Mouse (Mus musculus) stomach, postnatal 0 days (tissue): ENCODE results near the gene Zmynd10. TPM values are rescaled to one million over a fixed set of nuclear protein-coding genes. Genes with fewer than 3 reads are reported as not detected.

Experiments used
- ATAC-seq: fragments of 200-750 bp; cut with Nextera tagmentation; 2 replicates; pipeline ENCODE4 v1.8.0; 2017; ENCODE audit not compliant: low FRiP score, low TSS enrichment
- DNase-seq: peaks from one replicate; pipeline ENCODE4 v3.0.0-alpha.2; 2016; ENCODE audit warnings: low spot score
- H3K27ac ChIP-seq: fragments of 300-500 bp; sonication (generic); replicated peaks from 2 replicates; pipeline ENCODE4 v1.5.1; 2014; ENCODE audit warnings: mild to moderate bottlenecking, control low read depth
- H3K27me3 ChIP-seq: fragments of 300-500 bp; sonication (generic); 2 replicates; pipeline ENCODE4 v1.6.1; 2014; ENCODE audit warnings: low read length; ENCODE audit not compliant: control insufficient read depth, insufficient read depth
- H3K36me3 ChIP-seq: fragments of 300-500 bp; sonication (generic); 2 replicates; pipeline ENCODE4 v1.6.1; 2014; ENCODE audit warnings: low read length, mixed read lengths; ENCODE audit not compliant: control insufficient read depth, insufficient read depth
- H3K4me1 ChIP-seq: fragments of 300-500 bp; sonication (generic); replicated peaks from 2 replicates; pipeline ENCODE4 v1.6.1; 2014; ENCODE audit warnings: antibody characterized with exemption; ENCODE audit not compliant: control insufficient read depth, insufficient read depth
- H3K4me2 ChIP-seq: fragments of 300-500 bp; sonication (generic); replicated peaks from 2 replicates; pipeline ENCODE4 v1.6.1; 2014; ENCODE audit warnings: low read depth, mild to moderate bottlenecking, control low read depth, moderate library complexity
- H3K4me3 ChIP-seq: fragments of 300-500 bp; sonication (generic); 2 replicates; pipeline ENCODE4 v1.5.1; 2014; ENCODE audit warnings: low read depth, low read length, control low read depth
- H3K9ac ChIP-seq: fragments of 300-500 bp; sonication (generic); 2 replicates; pipeline ENCODE4 v1.6.1; 2014; ENCODE audit warnings: mild to moderate bottlenecking, low read length, control low read depth, mixed read lengths
- H3K9me3 ChIP-seq: fragments of 300-500 bp; sonication (generic); 2 replicates; pipeline ENCODE4 v1.6.1; 2016; ENCODE audit warnings: low read length; ENCODE audit not compliant: control insufficient read depth
- CTCF ChIP-seq: IDR thresholded peaks from 2 replicates; pipeline ENCODE4 v1.5.1; 2016; ENCODE audit warnings: antibody characterized with exemption, low read depth, mild to moderate bottlenecking, moderate library complexity
- EP300 ChIP-seq: optimal IDR thresholded peaks from 2 replicates; pipeline ENCODE3; 2016; ENCODE audit warnings: antibody characterized with exemption
- WGBS: fragments of 180-500 bp; shearing (Covaris S2); extraction: QIAGEN DNeasy Blood & Tissue Kit; methylation state at CpG from one replicate; pipeline ENCODE4 v1.1.7; 2014; 5-methylcytosine and 5-hydroxymethylcytosine counted together
- polyA plus RNA-seq: library from polyadenylated mRNA; unstranded; fragments of >200 nt; fragmentation: Nextera tagmentation; extraction: Ambion mirVana; gene quantifications from 2 replicates; pipeline ENCODE4 v1.2.1, GENCODE M21; 2015

The Zmynd10 gene
- polyA plus RNA-seq, 1 experiment from 2014 or later, result 0.97 TPM

- no peak overlapping the region for H3K4me2 ChIP-seq
- 48% methylated on average over 3 of the region's 3 CpGs for WGBS
- H3K9ac ChIP-seq, result no peak overlapping the region
- H3K27me3 ChIP-seq, result no peaks in the 10 kb centered on the region
- ATAC-seq, result peak; percentile 11
- H3K4me1 ChIP-seq, result peaks cover 17% of the 10 kb centered on the region
- no peaks in the 10 kb centered on the region for H3K9me3 ChIP-seq
- H3K36me3 ChIP-seq, result peaks cover 4% of the 10 kb centered on the region; the same call in 1 of the 2 replicates
- H3K4me3 ChIP-seq, result no peak overlapping the region
- H3K27ac ChIP-seq, result peak overlapping the region; percentile 86
- DNase-seq, result no peak
- TF ChIP-seq CTCF, result peak; percentile 27
- TF ChIP-seq EP300, result no peak
Observed at GRCm38 (mm10) chr9:107566855-107567254, 19.8 kb downstream of the Zmynd10 start.

DNA sequence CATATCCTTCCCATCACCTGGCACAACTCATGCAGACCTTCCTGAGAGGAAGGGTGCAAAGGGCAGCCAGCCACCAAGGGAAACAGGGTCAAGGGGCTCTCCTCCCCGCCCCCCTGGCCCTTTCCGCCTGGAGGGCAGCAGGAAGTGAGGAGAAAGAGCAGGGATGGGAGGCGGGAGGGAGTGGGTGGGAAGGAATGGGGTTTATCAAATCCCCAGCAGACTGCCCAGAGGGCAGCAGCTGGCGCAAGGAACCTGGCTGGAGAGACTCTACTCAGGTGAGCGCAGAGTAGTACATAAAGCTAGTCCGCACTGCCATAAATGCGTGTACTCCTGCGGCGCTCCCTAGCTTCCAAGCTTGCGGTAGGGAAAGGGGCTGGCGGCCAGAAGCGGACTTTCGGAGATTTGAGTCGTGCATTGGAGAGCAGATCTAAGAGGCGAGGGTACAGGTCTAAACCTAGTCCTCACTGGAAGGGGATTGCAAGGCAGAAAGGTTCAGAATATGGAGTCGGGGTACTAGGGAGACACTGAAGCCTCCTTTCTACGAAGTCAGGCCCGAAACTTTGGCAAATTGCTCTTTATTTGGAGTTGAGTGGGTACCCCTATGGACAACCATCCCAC, 20.7 kb downstream of the Zmynd10 start, which contains the start of gene Hyal2:
Gene Hyal2, plus strand, starts transcription at position 244 of the 618 bp plus-strand sequence.
- H3K36me3 ChIP-seq, result peaks cover 6% of the 10 kb centered on the region; the same call in 1 of the 2 replicates
- 0 out of 2 replicates have a peak, but pooled peaks have one; percentile 16 for TF ChIP-seq CTCF
- TF ChIP-seq EP300, result no peak
- peak within 1 kb of the TSS; percentile 82 for H3K9ac ChIP-seq
- WGBS, result 13% methylated on average over 18 of the region's 18 CpGs
- peak within 1 kb of the TSS; percentile 71 for H3K4me2 ChIP-seq
- no peaks in the 10 kb centered on the region for H3K27me3 ChIP-seq
- peak within 1 kb of the TSS; percentile 76 for H3K4me3 ChIP-seq
- H3K27ac ChIP-seq, result peak within 1 kb of the TSS; percentile 86
- DNase-seq, result peak; percentile 53
- H3K9me3 ChIP-seq, result no peaks in the 10 kb centered on the region
- no peak for ATAC-seq
- peaks cover 17% of the 10 kb centered on the region for H3K4me1 ChIP-seq

GRCm38 (mm10) chr9:107568331-107569261, 21.5 kb downstream of the Zmynd10 start:
- Histone ChIP-seq H3K4me2 (peak overlapping the region; percentile 71), H3K36me3 (peaks cover 6% of the 10 kb centered on the region; the same call in 1 of the 2 replicates), H3K4me1 (peaks cover 17% of the 10 kb centered on the region), H3K9ac (peak overlapping the region; percentile 82), H3K27me3 (no peaks in the 10 kb centered on the region), H3K27ac (peak overlapping the region; percentile 86), H3K9me3 (no peaks in the 10 kb centered on the region), H3K4me3 (peak overlapping the region; percentile 76)
- DNase-seq (peak; percentile 90), ATAC-seq (peak; percentile 79)
- no peak for TF ChIP-seq CTCF
- peak; percentile 93 for TF ChIP-seq EP300
- WGBS, result under 1% methylated on average over 40 of the region's 41 CpGs

DNA sequence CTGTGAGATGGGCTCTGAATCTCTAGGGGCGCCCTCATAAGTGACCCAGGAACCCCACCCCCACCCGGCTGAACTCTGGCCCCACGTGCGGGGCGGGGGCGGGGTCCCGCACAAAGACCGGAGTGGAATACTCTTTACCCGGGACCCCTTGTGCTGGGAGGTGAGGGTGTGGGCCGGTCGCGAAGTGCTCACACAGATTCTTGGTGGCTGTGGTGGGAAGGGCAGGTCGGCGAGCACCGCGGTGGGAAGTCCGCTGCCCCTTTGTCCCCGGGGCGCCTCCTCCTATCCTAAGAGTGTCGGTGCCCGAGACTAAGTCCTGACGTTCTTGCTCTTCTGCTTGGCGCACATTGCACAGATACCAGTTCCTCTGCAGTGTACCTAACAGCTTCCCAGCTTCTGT, 22.2 kb downstream of the Zmynd10 start:
- under 1% methylated on average over 17 of the region's 23 CpGs for WGBS
- no peak for DNase-seq
- peaks cover 11% of the 10 kb centered on the region for H3K4me1 ChIP-seq

GRCm38 (mm10) chr9:107570016-107570415, 22.9 kb downstream of the Zmynd10 start:
- DNase-seq, result no peak
- peak overlapping the region; percentile 82 for H3K9ac ChIP-seq
- 33% methylated on average over 13 of the region's 13 CpGs for WGBS
- peaks cover 6% of the 10 kb centered on the region; the same call in 1 of the 2 replicates for H3K36me3 ChIP-seq
- no peak for ATAC-seq
- no peaks in the 10 kb centered on the region for H3K9me3 ChIP-seq
- peak overlapping the region; percentile 76 for H3K4me3 ChIP-seq
- no peak for TF ChIP-seq EP300
- TF ChIP-seq CTCF, result no peak; the same call in 1 of the 2 replicates
- peaks cover 11% of the 10 kb centered on the region for H3K4me1 ChIP-seq
- peak overlapping the region; percentile 71 for H3K4me2 ChIP-seq
- peak overlapping the region; percentile 86 for H3K27ac ChIP-seq
- no peaks in the 10 kb centered on the region for H3K27me3 ChIP-seq

More for the DNA sequence above, 22.2 kb downstream of the Zmynd10 start:
- TF ChIP-seq EP300, result no peak
- no peak for TF ChIP-seq CTCF
- H3K9ac ChIP-seq, result peak overlapping the region; percentile 82
- H3K4me2 ChIP-seq, result peak overlapping the region; percentile 71
- no peaks in the 10 kb centered on the region for H3K9me3 ChIP-seq
- no peaks in the 10 kb centered on the region for H3K27me3 ChIP-seq
- peak overlapping the region; percentile 76 for H3K4me3 ChIP-seq
- peak overlapping the region; percentile 86 for H3K27ac ChIP-seq
- 0 out of 2 replicates have a peak, but pooled peaks have one; percentile 1 for ATAC-seq
- H3K36me3 ChIP-seq, result peaks cover 6% of the 10 kb centered on the region; the same call in 1 of the 2 replicates
